Mouse (Mus musculus) adrenal gland, adult 8-10 months (tissue): ENCODE data around the gene Fto. TPM values are rescaled to one million over a fixed set of nuclear protein-coding genes. Genes with fewer than 3 reads are reported as not detected.
A peak's percentile ranks its signal among the peaks of the same experiment; 100 is the strongest.

Experiments
- DNase-seq: peaks from one replicate; pipeline ENCODE4 v3.0.0; 2022
- total RNA-seq, 4 experiments: library from RNA; stranded (reverse); gene quantifications; 2 replicates each; pipeline ENCODE4 v1.2.4; 2022

The Fto gene
- total RNA-seq, 4 experiments from 2014 or later: 73.8 to 102 (median 86.6) TPM

DNA sequence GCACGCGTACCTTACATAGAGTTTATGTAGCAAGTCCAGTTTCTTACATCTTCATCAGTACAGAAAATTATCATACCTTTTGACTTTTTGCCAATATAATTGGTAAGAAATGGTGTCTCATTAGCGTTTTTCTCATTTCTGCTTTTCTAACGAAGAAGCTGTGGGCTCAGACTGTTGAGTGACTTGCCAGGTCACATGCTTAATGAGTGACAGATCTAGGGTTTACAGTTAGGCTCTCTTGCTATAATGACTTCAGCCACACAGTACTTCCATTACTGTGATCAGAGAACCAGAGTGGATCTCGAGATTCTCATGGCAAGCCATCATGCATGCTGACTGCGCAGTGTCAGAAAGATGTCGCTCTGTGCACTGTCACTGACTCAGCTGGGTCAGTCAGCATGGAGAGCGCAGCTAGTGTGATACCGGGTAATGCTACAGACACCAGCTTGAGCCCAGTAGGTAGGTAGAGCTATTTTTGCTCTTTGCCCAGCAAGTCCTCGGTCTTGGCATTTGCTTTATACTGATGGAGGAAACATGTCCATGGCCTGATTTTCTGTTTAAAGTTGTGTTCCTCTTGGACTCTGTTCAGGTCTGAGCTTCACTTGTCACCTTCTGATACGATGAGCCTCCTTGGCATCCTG lies 188.8 kb downstream of the Fto start:
- no peak for DNase-seq

DNA sequence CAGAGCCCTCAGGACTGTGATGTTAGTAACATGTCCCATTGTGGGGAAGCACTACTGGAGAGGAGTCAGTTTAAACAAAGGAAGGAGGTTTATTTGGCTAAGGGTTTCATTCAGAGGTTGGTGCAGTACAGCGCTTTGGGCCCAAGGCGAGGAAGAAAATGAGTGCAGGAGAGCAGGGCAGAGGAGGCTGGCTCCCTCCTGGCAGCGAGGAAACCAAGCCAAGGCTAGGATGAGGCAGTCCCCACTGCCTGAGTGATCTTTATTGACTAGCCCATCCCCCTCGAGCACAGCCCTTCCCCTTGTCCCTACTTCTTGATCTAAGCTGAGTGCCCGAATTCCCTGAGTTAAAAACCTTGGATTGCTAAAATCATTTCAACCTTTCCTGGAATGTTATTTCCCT lies 189.5 kb downstream of the Fto start:
- no peak for DNase-seq

DNA sequence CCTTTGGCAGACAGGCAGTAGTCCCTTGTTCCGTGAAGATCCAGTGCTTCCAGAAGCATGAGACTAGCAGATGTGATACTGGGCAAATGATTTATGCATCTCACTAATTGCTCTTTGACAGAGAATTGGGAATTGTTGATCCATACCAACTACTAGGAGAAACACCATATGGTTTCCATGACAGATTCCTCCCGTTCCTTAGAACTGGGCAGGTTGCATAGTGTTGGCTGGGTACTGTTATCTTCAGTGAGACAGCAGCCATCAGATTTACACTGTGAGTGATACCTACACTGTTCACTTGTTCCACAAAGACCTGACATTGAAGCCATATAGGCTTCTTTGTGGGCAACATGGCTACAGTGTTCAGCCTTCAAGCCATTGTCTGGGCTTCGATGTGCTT lies 191.0 kb downstream of the Fto start:
- DNase-seq: no peak

DNA sequence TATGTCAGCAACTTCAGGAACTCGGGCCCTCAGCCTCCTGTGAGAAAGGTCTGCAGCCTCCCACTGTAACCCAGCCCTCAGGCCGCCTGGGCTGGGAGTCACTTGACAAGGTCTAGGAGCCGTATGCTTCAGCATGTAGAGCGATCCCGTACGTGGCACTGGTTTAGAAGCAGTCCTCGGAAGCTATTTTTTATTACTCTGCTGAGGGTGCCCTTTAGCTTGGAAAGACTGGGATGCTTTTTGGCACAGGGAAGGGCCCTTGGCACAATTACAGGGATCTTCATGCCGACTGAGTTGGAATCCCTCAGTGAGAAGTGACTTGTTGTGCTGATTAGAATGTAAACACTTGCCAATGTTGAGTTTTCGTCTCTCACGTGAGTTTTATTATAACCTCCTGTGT lies 191.6 kb downstream of the Fto start:
- peak; percentile 27 for DNase-seq

DNA sequence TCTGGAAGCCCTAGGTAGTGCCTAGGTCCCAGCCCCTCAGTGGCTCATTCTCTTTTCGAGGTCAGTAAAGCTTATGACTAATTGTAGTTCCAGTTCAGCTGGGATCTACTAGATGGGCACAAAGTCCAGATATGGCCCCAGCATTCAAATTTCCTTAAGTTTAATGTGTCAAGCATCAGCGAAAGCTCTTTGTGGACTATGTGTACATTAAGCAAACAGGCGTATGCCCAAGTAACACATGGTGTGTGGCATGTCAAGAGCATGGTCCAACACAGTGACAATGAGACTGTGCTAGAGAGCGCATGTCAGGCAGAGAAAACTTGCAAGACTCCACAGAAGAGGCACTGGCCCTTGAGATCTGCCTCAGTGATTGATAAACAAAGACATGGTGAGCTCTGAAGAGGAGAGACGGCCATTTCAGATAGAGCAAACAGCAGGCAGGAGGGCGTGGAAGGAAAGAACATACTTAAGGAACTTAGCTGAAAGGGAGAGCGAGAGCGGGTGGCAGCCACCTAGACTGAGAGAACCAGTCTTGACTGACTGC lies 192.2 kb downstream of the Fto start:
- DNase-seq: no peak

DNA sequence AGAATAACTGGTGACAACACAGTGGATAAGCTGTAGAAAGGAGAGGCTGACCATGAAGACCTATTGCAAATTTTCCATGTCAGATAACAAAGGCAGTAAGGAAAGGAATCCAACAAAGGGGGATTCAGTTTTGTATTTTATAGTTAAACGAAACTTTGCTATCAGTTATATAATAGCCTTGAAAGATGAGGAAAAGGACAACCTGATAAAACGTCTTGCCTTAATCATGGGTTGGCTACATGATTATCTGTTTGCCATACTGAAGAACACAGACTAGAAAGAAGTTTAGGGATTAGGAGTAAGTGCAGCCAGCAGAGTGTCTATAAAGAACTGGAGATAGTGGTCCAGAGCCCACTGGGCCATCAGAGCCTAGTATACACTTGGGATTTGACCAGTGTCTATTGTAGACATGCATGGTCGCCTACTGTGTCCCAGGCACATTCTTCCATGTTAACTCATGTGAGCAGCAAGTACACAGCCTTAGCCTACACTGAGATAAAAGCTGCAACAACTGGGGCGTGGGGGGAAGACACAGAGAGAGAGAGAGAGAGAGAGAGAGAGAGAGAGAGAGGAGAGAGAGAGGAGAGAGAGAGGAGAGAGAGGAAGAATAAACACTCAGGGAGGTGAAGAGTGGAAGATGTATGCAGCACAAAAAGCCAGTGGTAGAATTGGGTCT lies 192.8 kb downstream of the Fto start:
- no peak for DNase-seq

DNA sequence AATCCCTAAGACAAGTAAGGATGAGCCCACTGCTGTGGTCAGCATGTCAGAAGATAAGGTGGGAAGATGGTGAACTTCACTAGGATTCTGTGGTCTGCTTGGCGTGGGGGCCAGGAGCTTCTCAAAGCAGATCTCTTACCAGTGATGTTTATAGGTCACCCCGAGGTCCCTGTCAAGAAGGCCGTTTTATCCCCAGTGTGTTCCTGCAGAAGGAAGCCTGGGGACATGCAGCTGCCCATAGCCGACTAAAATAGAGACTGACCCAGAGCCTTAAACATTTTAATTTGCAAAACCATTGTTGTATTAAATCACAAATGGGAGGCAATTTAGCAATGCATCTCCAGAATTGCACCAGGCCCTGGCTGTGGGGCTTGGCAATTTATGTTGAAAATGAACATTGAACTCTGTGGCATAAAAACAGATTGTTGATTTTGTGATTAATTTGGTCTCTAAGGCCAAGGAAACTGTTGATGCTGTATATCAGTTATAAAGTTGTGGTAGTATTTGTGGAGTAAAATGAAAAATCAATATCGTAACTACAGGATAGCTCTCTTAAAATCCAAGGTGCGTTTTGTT lies 193.4 kb downstream of the Fto start:
- DNase-seq: no peak

DNA sequence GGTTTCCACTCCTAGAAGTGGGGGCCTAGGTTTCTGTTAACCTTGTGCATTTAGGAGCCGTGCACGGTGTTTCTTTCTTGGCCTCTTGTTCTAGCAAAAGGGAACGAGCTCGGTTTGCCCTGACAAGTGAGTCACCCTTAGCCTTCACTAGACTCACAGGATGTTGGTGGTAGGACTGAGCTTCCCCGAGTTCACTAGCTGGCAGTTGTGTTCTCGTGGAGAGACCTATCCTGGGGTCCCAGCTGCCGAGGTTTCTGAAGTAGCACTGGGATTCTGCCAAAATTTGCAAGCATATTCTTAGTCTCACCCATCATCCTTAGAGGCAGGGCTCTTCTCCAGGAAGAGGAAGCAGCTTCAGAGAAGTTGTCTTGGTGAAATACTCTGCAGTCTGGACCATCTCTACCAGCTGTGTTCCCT lies 194.4 kb downstream of the Fto start:
- peak; percentile 40 for DNase-seq

DNA sequence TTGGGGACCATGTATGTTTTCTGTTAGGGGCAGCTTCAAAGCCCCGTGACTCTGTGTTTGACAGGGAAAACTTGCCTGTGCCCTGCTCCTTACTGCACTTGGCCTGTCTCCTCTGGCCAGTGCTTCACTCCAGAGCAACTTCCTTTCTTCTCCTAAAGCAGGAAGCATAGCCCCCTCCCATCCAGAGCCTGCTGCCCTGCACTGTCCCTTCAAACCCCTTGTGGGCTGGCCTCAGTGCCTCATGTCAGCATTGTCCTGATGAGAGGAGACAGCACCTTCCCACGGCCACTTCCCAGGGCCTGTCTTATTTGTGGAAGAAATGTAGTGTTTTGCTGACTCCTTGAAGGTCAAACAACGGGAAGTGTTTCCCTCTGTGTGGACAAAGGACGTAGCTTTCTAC lies 195.0 kb downstream of the Fto start:
- DNase-seq: no peak

DNA sequence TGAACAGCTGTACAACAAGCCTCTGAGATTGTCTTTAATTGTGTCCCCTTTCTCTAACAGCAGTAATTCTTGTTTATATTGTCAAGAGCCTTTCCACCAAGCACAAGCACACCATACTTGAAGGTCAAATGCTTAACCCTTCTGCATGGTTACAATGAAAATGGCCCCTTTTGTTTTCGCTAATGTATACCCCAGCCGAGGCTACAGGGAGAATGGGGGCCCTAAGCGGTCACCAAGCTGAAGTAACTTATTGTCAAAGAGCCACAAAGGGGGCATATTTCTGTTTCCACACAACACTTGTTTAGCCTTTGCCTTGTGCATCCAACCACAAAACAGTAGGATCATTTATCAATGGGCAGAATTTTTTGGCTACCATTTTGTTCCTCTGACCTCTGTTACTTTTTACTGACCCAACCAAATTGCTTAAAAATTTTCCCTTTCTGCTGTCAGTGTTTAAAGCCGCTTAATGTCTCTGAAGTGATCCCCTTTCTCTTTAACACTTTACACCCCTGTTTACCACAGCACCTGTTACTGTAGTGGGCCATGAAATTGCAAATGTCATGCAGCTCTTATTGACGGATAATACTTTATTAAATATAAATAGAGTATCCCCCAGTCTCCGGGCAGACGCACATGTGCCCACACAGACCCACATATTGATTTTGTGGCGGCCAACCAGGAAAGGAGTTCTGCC lies 196.0 kb downstream of the Fto start:
- no peak for DNase-seq

DNA sequence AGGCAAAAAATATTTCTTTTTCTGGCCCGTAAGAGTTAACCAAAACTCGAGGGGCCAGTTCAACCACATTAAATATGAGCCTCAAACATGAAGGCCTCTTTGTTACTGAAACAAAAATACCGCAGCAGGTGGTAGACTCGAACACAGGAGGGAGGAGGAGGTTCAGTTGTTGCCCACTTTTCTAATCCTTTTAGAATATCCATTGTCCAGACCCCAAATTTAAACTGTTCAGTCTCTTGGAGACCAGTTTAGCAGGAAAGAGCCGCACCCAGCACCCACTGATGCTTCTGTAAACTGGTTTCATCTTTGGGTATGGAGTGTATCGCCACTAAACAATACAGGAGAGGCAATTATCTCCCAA lies 196.6 kb downstream of the Fto start:
- DNase-seq: no peak

DNA sequence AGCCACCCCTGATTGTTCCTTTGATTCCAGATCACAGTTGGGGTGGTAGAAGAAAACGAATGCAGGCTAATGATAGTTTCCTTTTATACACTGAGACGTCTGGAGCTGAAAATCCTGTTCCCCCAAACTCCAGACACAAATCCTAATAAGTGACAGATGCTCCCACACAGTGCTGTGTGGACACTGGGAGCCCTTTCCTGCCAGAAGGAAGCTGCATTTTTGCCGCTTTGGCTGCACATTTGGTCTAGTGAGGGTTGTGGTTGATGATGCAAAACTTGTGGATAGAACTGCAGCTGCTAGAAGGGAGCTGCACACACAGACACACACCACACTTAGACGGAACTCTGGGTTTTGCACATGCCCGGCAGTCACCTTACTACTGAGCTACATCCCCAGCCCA lies 197.4 kb downstream of the Fto start:
- no peak for DNase-seq

DNA sequence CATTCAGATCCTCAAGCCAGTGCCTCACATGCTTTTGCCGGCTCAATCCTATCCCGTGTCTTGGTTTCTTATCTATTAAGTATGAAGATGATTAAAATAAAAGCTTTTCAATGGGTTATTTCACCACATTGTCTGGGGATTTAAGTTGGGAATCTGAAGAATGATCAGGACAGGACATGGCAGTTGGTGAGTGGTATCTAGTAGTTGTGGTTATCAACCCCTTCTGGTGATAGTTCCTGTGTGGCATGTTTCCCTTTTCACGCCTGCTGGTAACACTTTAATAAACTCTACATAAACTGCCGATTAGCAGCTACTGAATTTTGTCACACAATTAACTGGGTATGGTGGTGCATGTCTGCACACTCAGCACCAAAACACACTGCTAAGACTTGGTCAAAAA lies 198.6 kb downstream of the Fto start:
- DNase-seq: no peak

DNA sequence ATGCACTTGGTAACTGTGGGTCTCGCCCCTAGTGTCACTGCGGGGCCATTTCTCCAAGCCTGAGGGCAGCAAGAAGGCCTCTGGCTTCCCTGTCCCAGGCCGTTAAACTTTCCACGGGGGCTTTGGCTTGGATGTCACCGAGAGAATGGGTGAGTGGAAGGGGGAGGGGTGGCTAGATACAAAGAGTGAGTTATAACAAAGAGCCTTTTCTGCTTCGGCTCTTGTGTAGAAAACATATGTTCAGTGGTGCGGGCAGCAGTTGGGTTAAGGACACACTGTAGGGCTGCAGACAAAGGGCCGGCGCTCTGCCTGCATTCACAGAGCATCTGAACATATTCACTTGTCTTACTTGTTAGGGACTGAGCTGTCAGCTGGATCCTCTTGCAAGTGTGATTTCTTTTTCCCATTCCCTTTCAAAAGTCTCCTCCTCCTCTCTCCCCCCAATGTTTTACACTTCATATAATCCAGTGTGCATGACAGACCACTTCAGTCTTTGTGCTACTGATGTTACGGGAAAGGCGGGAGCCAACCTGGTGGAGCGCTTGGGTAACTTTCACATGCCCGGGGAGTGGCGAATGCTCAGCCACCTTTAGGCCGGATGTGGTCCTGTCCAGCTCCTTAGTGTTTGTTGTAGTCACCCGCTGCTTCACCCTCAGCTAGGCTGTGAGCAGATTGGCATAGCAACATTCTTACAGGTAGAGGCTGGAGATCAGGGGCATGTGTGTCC lies 201.6 kb downstream of the Fto start:
- no peak for DNase-seq

DNA sequence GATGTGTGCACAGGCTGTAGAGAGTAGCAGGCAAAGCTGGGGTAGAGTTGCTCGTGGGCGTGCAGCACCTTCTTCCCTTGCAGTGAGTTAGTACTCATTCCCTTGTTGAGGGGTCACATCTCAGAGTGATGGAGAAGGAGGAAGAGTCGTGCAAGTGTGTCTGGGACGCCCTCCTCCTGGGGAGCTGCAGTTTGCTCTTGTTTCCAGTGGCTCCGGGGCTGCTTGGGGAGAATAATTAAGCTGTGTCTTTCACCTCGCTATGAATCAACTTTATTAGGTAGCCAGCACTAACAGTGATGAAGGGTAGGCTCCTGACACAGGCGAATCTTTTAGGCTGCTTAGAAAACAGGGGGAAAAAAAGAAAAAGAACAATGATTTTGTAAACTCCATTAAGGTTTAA lies 203.1 kb downstream of the Fto start:
- no peak for DNase-seq

DNA sequence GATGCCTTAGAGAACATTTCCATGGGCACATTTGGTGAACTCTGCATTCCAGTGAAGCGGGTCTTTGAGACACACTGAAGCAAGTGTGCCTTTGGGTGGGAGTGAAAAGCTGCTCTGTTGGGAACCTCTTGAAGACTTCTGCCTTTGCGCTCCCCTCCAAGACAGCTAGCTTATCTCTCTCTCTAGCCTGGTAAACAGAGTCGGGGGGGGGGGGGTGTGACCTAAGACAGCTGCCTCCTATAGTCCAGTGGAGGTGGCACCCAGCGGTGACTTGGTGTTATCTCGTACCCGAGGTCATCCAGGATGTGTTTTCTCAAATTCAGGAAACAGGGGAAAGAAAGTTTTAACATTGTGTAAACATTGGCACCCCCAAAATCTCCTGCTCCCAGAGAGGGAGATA lies 204.8 kb downstream of the Fto start:
- no peak for DNase-seq

DNA sequence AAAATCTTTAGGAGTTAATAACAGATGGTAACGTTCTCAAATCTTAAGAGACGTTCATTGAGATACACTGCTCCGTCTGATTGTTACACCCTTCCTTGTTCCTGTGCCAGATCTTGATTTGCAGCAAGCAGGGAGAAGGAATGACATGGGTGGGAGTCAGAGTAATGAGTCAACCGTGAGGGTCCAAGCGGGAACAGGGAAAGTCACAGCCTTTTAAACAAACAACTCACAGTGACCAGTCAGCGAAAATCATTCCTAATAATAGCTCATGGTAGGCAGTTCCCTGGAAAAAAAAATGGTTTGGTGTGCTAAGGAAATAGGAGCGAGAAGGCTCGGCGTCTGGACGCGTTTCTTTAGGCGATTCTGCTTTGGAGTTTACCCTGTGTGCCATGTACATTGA lies 208.9 kb downstream of the Fto start:
- no peak for DNase-seq

DNA sequence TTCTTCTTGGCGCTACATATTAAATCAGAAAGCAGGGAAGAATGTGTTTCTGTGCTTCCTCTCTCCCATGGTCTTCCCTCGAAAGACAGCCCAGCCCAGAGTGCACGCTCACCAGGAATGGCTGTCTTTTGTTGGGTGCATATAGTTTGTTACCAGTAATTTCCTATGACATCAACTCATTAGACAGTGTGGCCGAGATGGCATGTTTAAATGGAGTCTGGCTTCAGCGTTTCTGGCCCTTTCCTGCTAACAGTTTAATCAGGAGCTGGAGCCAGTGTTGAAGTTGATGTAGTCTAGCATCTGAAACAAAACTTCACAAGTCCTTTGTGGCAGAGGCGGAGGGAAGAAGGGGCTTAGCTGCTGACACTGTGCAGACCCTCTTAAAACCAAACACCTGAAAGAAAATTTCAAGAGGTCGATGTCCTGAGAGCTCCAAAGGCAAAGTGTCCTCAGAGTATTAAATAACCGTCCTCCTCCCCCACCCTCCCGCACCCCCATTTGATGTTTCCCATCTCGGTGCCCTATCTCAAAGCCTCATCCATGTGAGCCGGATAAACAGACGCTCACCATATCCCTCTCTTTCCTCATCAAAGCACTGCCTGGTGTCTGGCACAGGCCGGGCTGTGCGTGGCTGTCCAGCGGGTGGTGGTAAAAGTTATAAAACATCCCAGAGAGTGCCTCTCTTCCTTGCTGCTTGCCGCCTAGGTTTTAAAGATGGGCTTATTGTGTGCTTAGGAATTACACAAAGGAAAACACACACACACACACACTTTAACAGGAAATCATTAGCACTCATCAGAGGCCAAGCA lies 210.9 kb downstream of the Fto start:
- DNase-seq: no peak

DNA sequence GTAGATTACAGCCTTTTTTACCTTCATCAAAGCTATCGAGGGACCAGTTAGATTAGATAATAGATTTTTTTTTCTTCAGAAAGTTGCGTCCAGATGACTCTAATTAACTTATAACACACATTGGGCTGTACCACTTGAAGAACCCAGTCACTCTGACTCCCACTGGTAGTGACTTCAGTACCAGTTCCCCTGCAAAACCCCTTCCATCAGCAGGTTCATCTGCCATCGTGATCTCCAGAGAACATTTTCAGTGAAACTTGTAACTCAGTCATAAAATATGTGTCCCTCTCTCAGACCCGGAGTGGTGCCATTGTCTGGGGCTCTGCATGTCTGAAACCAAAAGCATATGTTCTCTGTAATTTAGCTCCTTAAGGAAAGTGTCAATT lies 211.5 kb downstream of the Fto start:
- no peak for DNase-seq

DNA sequence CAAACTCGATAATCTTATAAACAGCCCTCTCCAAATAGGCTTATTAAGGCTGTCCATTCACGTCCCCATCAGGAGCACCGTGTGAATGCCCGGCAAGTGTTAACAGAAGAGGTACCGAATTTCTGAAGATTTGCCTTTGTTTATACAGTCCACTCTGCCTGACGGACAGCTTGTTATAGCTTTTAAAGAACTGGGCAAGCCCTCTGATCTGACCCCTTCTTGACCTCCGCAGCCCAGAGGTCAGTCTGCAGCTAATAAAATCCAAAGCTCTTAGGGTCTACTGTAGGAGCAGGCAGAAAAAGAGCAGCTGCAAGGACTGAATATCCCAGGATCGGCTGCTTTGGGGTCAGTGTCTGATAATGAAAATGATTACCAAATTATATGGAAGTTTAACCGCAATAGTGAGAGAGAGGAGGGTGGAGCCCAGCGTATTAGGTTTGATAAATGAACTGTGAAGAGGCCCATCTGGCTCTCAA lies 212.1 kb downstream of the Fto start:
- DNase-seq: no peak

DNA sequence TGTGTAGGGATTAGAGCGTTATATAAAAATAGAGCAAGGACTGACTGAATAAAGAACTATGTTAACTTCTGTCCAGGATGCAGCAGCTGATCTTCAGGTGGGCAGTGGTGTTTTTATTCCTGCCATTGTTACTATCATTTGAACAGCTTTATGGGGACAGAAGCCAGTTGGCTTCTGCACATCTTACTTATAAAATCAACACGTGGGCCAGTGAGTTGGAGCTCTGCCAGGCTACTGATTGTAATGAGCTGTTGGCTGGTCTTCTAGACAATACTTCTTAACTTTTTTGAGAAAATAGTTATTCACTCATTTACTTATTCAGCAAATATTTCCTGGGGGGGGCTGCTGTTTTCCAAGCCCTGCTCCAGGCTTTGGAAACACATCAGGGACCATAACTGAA lies 215.6 kb downstream of the Fto start:
- DNase-seq: no peak

DNA sequence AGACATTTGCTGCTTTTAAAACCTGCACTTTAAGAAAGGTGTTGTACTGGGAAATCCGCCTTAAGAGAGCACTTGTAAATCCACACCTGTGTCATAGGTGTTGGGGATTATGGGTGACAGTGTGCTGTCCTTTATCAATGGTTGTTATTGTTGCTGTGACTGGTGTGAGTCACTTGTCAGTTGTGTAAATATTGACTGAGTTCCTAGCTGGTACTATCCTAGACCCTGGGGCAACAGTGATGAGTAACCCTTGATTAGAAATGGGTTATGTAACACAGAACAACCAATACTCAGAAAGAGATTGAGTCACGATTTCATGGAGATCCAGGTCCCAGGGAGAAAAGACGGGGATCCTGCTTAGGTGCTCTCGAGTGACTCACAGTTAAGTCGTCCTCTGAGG lies 216.4 kb downstream of the Fto start:
- peak; percentile 34 for DNase-seq
